Comparison of ENCODE assay signal across 7 mouse cellular contexts in genomic region chr11:63922091-63922621, GRCm38 (mm10). TPM values are rescaled to one million over a fixed set of nuclear protein-coding genes. Genes with fewer than 3 reads are reported as not detected.
DNase-seq lines count a peak whose midpoint lies in the region; ATAC-seq and TF ChIP-seq lines count a peak whose summit lies in the region.

Gene Hs3st3b1, minus strand, starts transcription at chr11:63922290.

- peak within 1 kb of the TSS; percentile 92 for H3K4me2 ChIP-seq in embryonic facial prominence, embryonic 14.5 days (ENCODE audit: low read depth, low read length)
- H3K4me2 ChIP-seq in limb, embryonic 14.5 days (replicated peaks; ENCODE audit: low read depth, low read length, severe bottlenecking), result peak within 1 kb of the TSS; percentile 89
- peak within 1 kb of the TSS; percentile 91 for H3K4me2 ChIP-seq in midbrain, embryonic 16.5 days (ENCODE audit: low read length)

- peak within 1 kb of the TSS; percentile 79 for H3K9ac ChIP-seq in embryonic facial prominence, embryonic 14.5 days (ENCODE audit: low read depth, low read length)
- peak within 1 kb of the TSS; percentile 77 for H3K9ac ChIP-seq in limb, embryonic 14.5 days (ENCODE audit: low read depth, low read length, severe bottlenecking)
- peak within 1 kb of the TSS; percentile 74 for H3K9ac ChIP-seq in midbrain, embryonic 16.5 days (ENCODE audit: low read depth, low read length)

- WGBS in embryonic facial prominence, embryonic 14.5 days, result under 1% methylated on average over 39 of the region's 43 CpGs
- under 1% methylated on average over 43 of the region's 43 CpGs for WGBS in limb, embryonic 14.5 days
- under 1% methylated on average over 43 of the region's 43 CpGs for WGBS in midbrain, embryonic 16.5 days
- under 1% methylated on average over 43 of the region's 43 CpGs for WGBS in spleen, adult 2 months

- no peaks in the 10 kb centered on the region for H3K36me3 ChIP-seq in embryonic facial prominence, embryonic 14.5 days (ENCODE audit: control insufficient read depth, insufficient read depth, low read length)
- H3K36me3 ChIP-seq in limb, embryonic 14.5 days (ENCODE audit: control insufficient read depth, insufficient read depth, low read length), result no peaks in the 10 kb centered on the region
- no peaks in the 10 kb centered on the region for H3K36me3 ChIP-seq in midbrain, embryonic 16.5 days (ENCODE audit: control insufficient read depth, insufficient read depth, low read length)
- H3K36me3 ChIP-seq in spleen, adult 2 months (ENCODE audit: control insufficient read depth, insufficient read depth, low read length), result no peaks in the 10 kb centered on the region

- no peak for TF ChIP-seq CTCF in spleen, adult 2 months (IDR thresholded peaks at IDR 0.05; ENCODE audit: extremely low read depth, insufficient read depth, insufficient read length, insufficient replicate concordance)

- peaks cover 10% of the 10 kb centered on the region for H3K4me1 ChIP-seq in embryonic facial prominence, embryonic 14.5 days (ENCODE audit: control insufficient read depth, insufficient read depth, low read length)
- peaks cover 19% of the 10 kb centered on the region for H3K4me1 ChIP-seq in limb, embryonic 14.5 days (ENCODE audit: control insufficient read depth, insufficient read depth, low read length)
- H3K4me1 ChIP-seq in midbrain, embryonic 16.5 days (ENCODE audit: control insufficient read depth, insufficient read depth, low read length), result peaks cover 32% of the 10 kb centered on the region
- H3K4me1 ChIP-seq in spleen, adult 2 months (ENCODE audit: control insufficient read depth, insufficient read depth, insufficient read length), result peaks cover 18% of the 10 kb centered on the region

- H3K27ac ChIP-seq in embryonic facial prominence, embryonic 14.5 days (replicated peaks; ENCODE audit: low read depth, low read length), result peak within 1 kb of the TSS; percentile 76
- H3K27ac ChIP-seq in limb, embryonic 14.5 days (replicated peaks; ENCODE audit: low read depth, low read length), result peak within 1 kb of the TSS; percentile 74
- H3K27ac ChIP-seq in midbrain, embryonic 16.5 days (ENCODE audit: low read length), result peak within 1 kb of the TSS; percentile 67
- peak within 1 kb of the TSS; percentile 73 for H3K27ac ChIP-seq in spleen, adult 2 months (ENCODE audit: insufficient read depth, low read length)

- peak; percentile 96 for ATAC-seq in embryonic facial prominence, embryonic 14.5 days (ENCODE audit: low read depth)
- peak; percentile 92 for ATAC-seq in limb, embryonic 14.5 days (ENCODE audit: low FRiP score, low read depth)
- peak; percentile 95 for ATAC-seq in midbrain, embryonic 16.5 days

- peak within 1 kb of the TSS; percentile 72 for H3K4me3 ChIP-seq in embryonic facial prominence, embryonic 14.5 days (ENCODE audit: low read depth, low read length)
- peak within 1 kb of the TSS; percentile 63 for H3K4me3 ChIP-seq in limb, embryonic 14.5 days (replicated peaks; ENCODE audit: low read length)
- H3K4me3 ChIP-seq in midbrain, embryonic 16.5 days (ENCODE audit: low read depth, low read length), result peak within 1 kb of the TSS; percentile 62
- H3K4me3 ChIP-seq in spleen, adult 2 months (ENCODE audit: extremely low read depth, insufficient read depth, insufficient read length), result peak within 1 kb of the TSS; percentile 75

- DNase-seq in adrenal gland, postnatal 36 days, result peak; percentile 96
- peak; percentile 99 for DNase-seq in embryonic facial prominence, embryonic 14.5 days (ENCODE audit: low spot score)
- peak; percentile 95 for DNase-seq in heart, adult 9 months (ENCODE audit: low spot score in 2 of 2)
- peak; percentile 95 for DNase-seq in kidney, adult 9 months
- peak; percentile 97 for DNase-seq in limb, embryonic 14.5 days (ENCODE audit: low spot score)
- DNase-seq in spleen, adult 2 months (ENCODE audit: low read depth in 1 of 2, low spot score in 2 of 2), result peak; percentile 93 to 97

- TF ChIP-seq POLR2A in limb, embryonic 14.5 days (IDR thresholded peaks at IDR 0.05; ENCODE audit: borderline replicate concordance, extremely low read depth, insufficient read depth, insufficient read length), result peak; percentile 82; the same call in 1 of the 2 replicates
- TF ChIP-seq POLR2A in spleen, adult 2 months (IDR thresholded peaks at IDR 0.05; ENCODE audit: low read depth, low read length), result peak; percentile 79

- no peaks in the 10 kb centered on the region for H3K9me3 ChIP-seq in embryonic facial prominence, embryonic 14.5 days (ENCODE audit: control insufficient read depth, low read length)
- no peaks in the 10 kb centered on the region; the same call in 1 of the 2 replicates for H3K9me3 ChIP-seq in limb, embryonic 14.5 days (ENCODE audit: control insufficient read depth, low read length)
- H3K9me3 ChIP-seq in midbrain, embryonic 16.5 days (replicated peaks; ENCODE audit: control insufficient read depth, low read length, poor library complexity, severe bottlenecking), result no peaks in the 10 kb centered on the region

- peaks cover 66% of the 10 kb centered on the region for H3K27me3 ChIP-seq in embryonic facial prominence, embryonic 14.5 days (replicated peaks; ENCODE audit: control insufficient read depth, insufficient read depth, low read length)
- H3K27me3 ChIP-seq in limb, embryonic 14.5 days (ENCODE audit: control insufficient read depth, insufficient read depth, low read length), result peaks cover 59% of the 10 kb centered on the region
- peaks cover 34% of the 10 kb centered on the region for H3K27me3 ChIP-seq in midbrain, embryonic 16.5 days (ENCODE audit: control insufficient read depth, insufficient read depth, low read depth, low read length)
- H3K27me3 ChIP-seq in spleen, adult 2 months (ENCODE audit: control insufficient read depth, insufficient read depth, low read length), result peaks cover 14% of the 10 kb centered on the region

RNA-seq across cellular contexts. Expression of gene Hs3st3b1, which starts in this region (rescaled TPM):
- total RNA-seq in adrenal gland, postnatal 36 days (2021), result 1 to 10 TPM; 2.0 to 2.3 TPM
- polyA plus RNA-seq in embryonic facial prominence, embryonic 14.5 days (2014; fragmentation: Nextera tagmentation; extraction: Ambion mirVana), result 10.9 and 12.1 TPM in 2 replicates
- 18.6 and 24.8 TPM in 2 replicates for polyA plus RNA-seq in limb, embryonic 14.5 days (2012; rRNA removed)
- polyA plus RNA-seq in limb, embryonic 14.5 days (2014; fragmentation: Nextera tagmentation; extraction: Ambion mirVana), result 19.6 and 25.3 TPM in 2 replicates
- polyA plus RNA-seq in midbrain, embryonic 16.5 days (2015; fragmentation: Nextera tagmentation; extraction: Ambion mirVana), result 9.4 and 15.4 TPM in 2 replicates
- 9.6 and 15.5 TPM in 2 replicates for polyA plus RNA-seq in spleen, adult 2 months (2012; rRNA removed)

Comparison
In these comparisons a context has a peak if more than half of its experiments do, and no peak if none do; other contexts are left out.
1. Peak in every context shown above with its lines: DNase-seq, ATAC-seq, H3K4me3 ChIP-seq and H3K27ac ChIP-seq.